Mouse (Mus musculus) Muller cell, postnatal 12 days (primary cell): Measurements from ENCODE around the gene Aspscr1.

Experiments
- DNase-seq: peaks from one replicate; pipeline ENCODE4 v3.0.0-alpha.2; 2015; ENCODE audit errors: inconsistent ontology term

Gene Aspscr1

GRCm38 (mm10) chr11:120731858-120732680 is 59.3 kb downstream of the Aspscr1 start, which contains the start of gene Cbr2:
Cbr2 (minus strand) TSS chr11:120732114.
- no peak for DNase-seq

DNA sequence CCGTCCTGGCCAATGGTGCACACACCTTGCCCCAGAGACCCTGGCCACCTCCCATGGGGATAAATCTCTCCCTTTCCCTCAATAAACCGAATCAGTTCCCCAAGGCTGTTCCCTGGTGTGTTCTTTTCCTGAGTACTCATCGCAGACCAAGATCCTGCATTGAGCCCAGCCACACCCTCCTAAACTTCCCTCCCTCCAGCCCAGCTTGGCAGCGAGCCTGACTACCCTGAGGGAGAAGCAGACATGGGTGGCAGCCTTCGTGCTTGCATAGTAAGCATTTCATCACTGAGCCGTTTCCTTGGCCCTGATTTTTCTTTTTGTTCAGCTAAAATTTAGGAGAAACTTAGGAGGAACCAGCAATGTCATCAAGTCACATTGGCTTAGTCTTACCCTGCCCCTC is 60.7 kb downstream of the Aspscr1 start:
- DNase-seq: no peak

GRCm38 (mm10) chr11:120736424-120736823 is 63.7 kb downstream of the Aspscr1 start:
- no peak for DNase-seq

- no peak for DNase-seq
Measured at GRCm38 (mm10) chr11:120740981-120741380, 68.2 kb downstream of the Aspscr1 start.

GRCm38 (mm10) chr11:120744121-120744701 is 71.4 kb downstream of the Aspscr1 start:
- DNase-seq: no peak

DNA sequence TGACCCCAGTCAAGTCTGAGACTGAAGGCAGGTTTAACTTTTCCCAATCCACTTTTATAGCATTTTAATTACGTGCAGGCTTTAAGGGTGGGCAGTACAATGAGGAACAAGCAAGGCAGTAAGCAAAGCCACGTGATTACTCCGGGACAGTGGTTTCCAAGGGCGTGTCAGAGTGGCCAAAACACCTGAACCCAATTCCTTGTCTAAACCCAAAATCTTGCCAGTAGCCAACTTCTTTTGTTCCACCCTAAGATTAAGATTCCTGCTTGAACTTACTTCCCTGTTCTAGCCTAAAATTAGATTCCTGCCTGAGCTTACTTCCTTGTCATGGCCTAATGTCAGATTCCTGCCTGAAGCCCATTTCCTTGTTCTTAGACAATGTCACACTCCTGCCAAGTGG is 75.2 kb downstream of the Aspscr1 start:
- no peak for DNase-seq

- DNase-seq: no peak
Measured at GRCm38 (mm10) chr11:120749430-120749829, 76.7 kb downstream of the Aspscr1 start.

DNA sequence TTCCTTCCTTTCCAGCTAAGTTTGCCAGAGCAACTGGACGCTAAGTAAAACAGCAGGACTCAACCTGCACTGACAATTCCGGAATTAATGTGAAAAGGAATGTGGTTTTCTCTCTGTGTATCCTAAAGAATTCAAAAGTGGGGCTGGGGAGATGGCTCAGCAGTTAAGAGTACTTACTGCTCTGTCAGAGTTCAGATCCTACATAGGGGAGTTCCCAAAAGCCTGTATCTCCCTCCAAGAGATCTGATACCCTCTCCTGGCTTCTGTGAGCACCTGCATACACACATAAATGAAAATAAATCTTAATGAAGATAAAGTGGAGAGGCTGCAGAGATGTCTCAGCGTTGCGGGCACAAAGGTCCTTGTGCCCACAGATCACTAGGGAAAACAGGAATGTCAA is 78.8 kb downstream of the Aspscr1 start:
- DNase-seq: no peak
